Mouse (Mus musculus) stomach, embryonic 14.5 days (tissue): ENCODE measurements around the gene Gm21834. TPM values are rescaled to one million over a fixed set of nuclear protein-coding genes. Genes with fewer than 3 reads are reported as not detected.

Experiments used
- polyA plus RNA-seq: library from polyadenylated mRNA; unstranded; fragments of >200 nt; fragmentation: Nextera tagmentation; extraction: Ambion mirVana; gene quantifications from 2 replicates; pipeline ENCODE4 v1.2.1, GENCODE M21; 2014

Gene Gm21834
- polyA plus RNA-seq, 1 experiment from 2014 or later, result not detected

Other genes with a start within 250 kb of the Gm21834 start
- not detected in 2 replicates for gene Vmn2r120, start 196.7 kb downstream of the Gm21834 start, polyA plus RNA-seq
- not detected in 2 replicates for gene Cntnap5c, start 27.4 kb upstream of the Gm21834 start, polyA plus RNA-seq